Mouse (Mus musculus): ENCODE results near the gene Gle1.
"Not testable (repeated sequence)": the region's sequence is repeated elsewhere in the genome, so short reads cannot be mapped to it uniquely, and the experiment has no call there.

The Gle1 gene

DNA sequence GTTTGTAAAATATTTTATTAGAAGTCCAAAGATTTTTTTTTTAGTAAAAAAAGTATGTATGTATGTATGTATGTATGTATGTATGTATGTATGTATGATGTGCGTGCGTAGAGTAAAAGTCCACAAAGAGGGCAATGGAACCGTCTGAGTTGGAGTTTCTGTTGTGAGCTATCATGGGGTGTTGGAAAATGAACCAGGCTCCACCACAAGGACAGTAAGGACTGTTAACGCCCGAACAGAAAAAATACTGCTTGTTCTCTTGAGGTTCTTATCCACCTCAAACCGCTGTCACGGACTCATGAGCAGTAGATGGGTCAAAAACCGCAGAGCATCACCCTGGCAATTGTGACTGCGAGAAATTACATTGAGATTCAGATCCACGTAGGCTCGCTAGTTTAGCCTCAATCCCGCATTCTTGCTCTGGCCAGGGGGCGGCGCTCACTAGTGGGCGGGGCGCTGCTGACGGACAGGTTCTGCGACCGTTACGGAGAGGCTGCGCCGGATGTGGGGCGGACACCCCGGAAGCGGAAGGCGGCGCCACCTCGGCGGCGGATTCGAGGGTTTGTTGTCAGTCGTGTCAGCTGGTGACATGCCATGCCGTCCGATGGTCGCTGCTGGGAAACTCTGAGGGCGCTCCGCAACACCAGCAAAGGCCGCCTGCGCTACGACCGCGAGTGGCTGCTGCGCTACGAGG is at the start of gene Gle1:
TSS of gene Gle1 (plus strand) at position 521 of the 694 bp plus-strand sequence.
- DNase-seq = peak; percentile 95 to 97

DNA sequence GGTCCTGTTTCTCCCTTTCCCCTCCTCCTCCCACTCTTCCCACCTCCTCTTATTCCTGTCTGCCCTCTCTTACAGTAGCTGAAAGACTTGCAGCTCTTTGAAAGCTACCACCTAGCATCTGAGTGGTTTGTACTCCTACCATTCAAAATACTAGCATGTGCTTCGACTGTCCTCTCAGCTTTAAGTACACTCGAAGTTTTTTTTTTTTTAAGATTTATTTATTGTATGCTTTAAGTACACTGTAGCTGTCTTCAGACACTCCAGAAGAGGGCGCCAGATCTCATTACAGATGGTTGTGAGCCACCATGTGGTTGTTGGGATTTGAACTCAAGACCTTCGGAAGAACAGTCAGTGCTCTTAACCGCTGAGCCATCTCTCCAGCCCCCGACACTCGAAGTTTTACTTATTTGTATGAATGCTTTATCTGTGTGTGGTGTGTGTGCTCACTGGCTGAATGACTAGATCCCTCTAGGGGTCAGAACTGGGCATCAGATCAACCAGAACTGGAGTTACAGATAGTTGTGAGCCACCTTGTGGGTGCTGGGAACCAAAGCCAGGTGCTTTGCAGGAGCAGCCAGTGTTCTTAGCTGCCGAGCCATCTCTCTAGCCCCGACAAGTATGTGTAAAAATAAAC is 48.5 kb upstream of the Gle1 start:
- DNase-seq = not testable (repeated sequence)

DNA sequence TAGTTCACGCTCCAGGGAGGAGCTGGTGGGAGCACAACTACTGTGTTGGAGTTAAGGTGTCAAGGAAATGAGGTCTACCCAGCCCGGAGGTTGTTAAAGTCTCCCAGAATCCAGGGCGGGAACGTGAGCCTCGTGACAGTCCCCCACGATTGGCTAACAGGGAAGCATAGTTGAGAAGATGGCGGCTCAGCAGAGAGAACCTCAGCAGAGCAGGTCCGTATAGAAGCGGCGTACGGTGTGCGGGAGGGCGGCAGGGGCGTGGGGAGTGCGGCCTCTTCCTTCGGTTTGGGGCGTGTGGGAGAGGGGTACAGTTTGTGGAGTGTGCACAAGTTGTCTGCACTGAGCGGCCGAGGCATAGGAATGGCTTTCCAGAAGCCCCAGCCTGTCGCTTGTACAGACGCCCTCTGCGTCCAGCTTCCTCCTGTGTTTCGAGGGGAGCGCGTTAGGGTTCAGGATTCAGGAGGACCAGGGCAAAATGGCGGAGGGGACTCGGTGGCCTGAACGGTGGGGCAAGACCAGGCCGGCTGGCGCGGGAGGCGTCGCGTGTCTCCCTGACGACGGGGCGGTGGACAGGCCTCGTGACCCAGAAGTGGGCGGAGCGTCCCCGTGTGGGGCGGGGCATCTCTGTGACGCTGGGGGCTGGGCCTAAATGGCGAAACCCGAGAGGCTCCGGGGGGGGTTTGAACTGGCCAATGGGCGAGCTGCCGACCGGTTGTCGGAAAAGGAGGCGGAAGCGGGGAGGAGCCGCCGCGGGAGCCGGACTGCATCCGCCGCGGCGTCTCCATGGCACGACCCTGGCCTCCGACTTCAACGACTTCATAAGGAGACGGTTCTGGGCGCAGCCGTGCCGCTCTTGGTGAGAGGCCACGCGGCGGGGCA is 45.9 kb upstream of the Gle1 start, which contains the start of gene Odf2:
TSS of gene Odf2 (plus strand) at position 156 of the 879 bp plus-strand sequence.
- DNase-seq = peak; percentile 100

DNA sequence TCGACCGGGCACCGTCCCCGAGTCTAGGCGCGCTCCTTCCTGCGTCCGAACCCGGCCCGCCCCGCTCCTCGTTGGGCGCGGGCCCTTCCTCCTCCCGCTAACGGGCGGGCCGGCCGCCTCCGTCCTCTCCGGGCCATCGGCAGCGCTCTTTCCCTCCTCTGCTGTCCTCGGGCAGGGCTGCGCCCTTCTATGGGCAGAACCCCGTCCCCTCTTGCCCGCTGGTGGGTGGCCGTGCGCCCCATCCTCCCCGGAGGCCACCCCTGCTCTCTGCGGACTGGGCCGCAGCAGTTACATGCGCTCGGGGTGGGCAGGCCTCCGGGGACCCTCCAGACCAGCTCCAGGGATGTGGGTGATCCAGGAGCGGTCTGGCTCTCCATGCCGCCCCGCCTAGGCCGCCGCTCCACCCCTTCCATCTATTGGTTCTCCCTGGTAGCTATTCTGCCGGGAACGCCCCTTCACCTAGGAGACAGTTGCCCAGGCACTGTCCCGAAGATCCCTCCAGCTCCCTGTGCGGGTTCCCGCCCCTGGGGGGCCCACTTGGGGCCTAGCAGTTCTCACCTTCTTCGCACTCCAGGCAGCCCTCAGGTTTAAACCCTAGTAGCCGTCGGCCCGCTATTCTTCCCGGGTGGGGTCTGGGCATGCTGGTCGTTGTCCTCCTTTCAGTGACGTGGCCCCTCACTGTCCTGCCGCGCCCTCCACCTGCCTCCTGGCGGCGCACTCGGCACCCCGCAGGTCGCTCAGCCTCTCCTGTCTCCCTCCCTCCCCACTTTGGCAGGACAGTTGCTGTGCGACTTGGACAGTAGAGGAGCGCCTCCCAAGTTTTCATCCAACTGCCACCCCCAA is 45.0 kb upstream of the Gle1 start:
- DNase-seq = peak; percentile 86 to 91

DNA sequence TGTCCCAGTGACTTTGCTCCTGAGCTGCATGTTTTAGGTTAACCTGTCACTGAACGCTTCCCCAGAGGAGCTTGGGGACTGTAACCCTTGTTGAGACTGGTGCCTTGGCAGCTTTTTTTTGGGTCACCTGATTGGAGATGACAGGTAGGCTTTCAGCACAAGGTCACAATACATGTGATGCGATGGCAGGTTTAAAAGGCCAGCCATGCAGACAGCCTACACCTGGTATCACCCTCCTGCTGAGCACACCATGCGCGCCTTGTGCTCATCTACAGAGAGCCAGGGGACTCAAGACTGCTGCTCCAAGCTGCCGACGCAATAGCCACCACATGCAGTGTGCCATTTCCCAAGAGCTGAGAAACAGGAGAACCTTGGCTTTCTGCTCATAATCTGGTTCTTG is 43.5 kb upstream of the Gle1 start:
- DNase-seq = no peak

DNA sequence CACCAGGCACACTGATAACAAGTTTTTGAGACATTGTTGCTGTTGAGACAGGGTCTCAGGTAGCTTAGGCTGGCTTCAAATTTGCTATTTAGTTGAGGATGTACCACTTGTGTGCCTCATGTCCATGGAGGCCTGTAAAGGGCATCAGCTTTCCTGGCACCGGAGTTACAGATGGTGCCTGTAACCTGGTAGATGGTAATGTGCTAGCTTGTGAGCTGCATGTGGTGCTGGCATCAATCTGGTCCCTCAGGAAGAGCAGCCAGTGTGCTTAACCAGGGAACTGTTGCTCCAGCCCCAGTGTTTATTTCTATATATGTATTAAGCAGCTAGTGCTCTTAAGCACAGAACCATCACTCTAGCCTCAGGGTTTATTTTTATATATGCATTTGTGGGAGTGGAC is 39.2 kb upstream of the Gle1 start:
- no peak for DNase-seq

DNA sequence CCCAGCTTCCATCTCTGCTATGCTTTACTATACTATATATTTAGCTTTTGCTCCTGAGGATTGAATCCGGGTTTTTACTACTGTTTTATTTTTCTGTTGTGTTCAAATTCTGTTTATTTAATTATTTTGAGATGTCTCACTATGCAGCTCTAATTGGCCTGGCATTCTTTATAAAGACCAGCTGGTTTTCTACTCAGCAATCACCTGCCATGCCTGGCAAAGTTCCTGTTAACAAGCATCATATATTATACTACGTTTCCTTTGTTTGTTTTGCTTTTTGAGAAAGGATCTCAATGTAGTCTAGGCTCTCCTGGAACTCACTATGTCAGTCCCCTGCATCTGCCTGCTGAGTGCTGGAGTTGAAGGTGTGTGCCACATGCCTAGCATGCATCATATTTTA is 37.9 kb upstream of the Gle1 start:
- DNase-seq = no peak

DNA sequence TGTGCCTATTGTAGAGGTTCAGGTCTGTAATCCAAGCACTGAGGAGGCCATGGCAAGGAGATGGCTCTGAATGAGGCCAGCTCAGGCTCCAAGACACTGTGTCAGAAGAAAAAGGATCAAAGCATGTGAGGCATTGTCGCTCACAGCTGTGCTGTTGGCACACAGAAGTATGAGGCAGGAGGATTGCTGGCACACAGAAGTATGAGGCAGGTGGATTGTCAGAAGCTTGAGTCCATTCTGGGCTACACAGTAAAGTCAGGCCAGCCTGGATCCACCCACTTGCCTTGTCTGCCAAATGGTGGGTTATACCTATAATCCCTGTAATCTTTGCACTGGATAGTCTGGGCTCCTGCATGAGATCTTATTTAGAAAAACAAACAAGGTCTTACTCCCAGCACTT is 37.1 kb upstream of the Gle1 start:
- DNase-seq = no peak

DNA sequence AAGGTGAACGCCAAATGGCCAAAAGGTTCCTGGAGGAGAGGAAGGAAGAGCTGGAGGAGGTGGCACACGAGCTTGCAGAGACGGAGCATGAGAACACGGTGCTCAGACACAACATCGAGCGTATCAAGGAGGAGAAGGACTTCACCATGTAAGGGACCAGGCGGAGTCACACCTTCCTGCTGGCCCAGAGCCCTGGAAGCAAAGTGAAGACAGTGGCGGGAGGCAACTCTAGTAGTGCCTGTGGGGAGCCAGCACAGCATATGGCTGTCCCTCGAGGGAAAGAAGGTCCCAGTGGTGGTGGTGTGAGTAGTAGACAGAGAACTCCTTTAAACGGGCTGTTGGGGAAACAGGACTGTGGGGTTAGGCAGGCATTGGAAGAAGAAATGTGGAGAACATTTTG is 33.0 kb upstream of the Gle1 start:
- DNase-seq = no peak

DNA sequence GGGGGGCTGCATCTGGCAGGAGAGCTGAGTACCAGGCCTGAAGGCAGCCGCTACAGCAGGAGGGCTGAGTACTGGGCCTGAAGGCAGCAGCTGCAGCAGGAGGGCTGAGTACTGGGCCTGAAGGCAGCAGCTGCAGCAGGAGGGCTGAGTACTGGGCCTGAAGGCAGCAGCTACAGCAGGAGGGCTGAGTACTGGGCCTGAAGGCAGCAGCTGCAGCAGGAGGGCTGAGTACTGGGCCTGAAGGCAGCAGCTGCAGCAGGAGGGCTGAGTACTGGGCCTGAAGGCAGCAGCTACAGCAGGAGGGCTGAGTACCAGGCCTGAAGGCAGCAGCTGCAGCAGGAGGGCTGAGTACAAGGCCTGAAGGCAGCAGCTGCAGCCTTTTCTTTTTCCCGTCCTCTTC is 27.1 kb upstream of the Gle1 start:
- DNase-seq = not testable (repeated sequence)

DNA sequence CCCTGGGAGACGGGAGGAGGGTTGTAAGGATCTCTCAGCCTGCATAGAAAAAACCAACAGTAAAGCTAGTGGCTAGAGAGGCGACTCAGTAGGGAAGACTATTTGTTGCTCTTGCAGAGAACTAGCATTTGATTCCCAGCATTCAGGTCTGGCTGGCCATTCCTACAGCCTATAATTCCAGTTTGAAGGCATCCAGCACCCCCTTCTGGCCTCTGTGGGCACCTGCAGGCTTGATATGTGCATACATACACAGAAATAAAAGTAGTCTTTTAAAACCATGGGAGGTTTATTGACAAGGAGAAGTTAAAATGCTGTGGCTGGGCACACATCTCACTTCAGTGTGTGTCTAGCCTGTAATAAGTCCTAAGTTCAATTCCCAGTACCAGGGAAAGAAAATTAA is 25.2 kb upstream of the Gle1 start:
- DNase-seq = no peak

DNA sequence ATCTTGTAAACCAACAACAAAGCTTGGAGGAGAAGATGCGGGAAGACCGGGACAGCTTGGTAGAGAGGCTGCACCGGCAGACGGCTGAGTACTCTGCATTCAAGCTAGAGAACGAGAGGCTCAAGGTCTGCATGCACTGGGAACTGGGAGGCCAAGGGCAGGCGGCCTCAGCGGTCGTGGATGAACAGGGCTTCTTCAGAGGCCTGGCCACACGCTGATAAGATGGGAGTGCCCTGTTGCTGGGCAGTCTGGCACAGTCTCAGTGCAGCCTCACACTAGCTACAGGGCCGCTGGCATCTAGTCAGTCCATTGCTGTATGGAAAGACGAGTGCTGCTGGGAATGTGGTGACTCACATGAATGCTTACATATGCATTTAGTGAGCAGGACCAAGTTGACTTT is 17.6 kb upstream of the Gle1 start:
- DNase-seq = no peak

DNA sequence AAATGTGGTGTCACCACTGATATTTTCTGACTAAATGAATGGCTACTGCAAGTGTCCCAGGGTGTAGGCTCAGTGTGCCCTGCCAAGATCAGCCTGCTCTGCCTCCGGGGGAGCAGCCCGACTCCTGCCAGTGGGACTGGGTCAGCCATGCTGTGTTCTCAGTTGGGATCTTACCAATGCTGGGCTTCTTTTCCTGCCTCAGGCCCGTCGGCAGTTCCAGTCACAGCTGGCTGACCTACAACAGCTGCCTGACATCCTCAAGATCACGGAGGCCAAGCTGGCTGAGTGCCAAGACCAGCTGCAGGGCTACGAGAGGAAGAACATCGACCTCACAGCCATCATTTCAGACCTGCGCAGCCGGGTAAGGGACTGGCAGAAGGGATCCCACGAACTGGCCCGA is 13.2 kb upstream of the Gle1 start:
- peak; percentile 49 to 56 for DNase-seq

DNA sequence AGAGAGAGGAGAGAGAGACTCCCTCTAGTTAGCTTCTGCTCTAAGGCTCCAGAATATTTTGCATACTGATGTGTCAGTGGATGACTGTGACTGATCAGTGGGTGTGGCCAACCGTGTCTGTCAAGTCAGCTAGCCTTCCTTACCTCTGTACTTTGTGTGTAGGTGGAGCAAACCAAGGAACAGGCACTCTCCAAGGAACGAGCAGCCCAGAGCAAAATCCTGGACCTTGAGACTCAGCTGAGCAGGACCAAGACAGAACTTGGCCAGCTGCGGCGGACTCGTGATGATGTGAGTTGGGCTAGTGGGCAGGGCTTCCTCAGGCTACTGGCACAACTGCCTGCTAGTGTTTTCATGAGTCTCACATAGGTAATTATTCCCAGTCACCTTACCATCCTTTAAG is 8.7 kb upstream of the Gle1 start:
- DNase-seq = no peak

DNA sequence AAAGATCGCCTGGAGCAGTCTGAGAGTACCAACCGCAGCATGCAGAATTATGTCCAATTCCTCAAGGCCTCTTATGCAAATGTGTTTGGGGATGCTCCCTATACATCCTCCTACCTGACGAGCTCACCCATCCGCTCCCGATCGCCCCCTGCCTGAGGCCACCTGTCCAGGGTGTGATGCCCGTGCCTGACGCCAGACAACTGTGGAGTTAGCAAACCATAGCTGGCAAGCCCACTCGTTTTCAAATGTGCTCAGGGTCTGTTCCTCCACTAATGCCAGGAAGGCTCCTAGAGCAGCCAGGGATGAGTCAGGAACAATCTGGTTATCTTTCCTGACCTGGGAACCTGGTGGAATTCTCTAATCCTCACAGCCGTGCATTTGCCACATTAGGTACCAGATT is 4.7 kb upstream of the Gle1 start:
- DNase-seq = no peak

DNA sequence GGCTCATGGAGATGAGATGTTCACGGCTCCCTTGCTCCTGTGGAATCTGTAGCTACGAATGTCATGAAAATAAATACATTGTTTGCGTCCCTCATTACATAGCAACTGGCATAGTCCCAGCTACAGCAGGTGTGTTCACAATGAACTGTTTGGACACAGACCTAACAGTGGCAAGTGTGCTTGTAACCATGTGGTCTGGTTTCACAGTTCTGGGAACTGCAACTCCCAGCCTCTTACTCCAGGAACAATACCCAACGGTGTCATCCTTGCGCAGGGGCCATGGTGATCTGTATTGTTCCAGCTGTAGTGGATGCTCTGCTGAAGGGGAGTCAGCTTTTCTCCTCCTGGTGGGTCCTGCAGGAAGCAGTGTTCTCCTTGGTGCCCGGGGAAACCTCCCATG is 4.0 kb upstream of the Gle1 start:
- DNase-seq = peak in 1 of 2 experiments; percentile 24

DNA sequence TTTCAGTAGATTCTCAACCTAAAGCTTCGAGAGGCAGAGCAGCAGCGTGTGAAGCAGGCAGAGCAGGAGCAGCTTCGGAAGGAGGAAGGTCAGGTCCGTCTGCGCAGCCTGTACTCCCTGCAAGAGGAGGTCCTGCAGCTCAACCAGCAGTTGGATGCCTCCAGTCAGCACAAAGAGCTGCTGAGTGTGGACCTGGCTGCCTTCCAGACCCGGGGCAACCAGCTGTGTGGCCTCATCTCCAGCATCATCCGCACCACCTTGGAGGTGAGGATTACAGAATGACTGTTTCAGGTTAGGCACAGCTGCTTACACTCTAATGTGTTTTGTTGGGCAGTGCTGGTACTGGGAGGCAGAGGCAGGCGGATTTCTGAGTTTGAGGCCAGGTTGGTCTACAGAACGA is 4.8 kb downstream of the Gle1 start:
- DNase-seq = no peak

DNA sequence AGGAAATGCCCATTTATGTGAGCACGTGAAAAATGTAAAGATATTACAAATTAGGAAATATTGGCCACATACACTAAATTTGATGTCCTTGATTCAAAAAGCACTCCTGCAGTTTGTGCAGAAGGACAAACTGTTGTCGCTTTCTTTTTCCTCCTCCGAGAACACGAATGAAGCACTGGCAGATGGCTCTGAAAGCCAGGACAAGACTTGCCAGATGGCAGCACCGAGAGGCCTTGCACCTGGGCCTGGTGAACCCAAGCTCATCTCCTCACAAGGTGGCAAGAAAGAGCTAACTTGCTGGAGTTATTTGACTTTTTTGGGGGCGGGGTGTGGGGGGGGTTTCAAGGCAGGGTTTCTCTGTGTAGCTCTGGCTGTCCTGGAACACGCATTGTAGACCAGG is 5.6 kb downstream of the Gle1 start:
- no peak for DNase-seq

DNA sequence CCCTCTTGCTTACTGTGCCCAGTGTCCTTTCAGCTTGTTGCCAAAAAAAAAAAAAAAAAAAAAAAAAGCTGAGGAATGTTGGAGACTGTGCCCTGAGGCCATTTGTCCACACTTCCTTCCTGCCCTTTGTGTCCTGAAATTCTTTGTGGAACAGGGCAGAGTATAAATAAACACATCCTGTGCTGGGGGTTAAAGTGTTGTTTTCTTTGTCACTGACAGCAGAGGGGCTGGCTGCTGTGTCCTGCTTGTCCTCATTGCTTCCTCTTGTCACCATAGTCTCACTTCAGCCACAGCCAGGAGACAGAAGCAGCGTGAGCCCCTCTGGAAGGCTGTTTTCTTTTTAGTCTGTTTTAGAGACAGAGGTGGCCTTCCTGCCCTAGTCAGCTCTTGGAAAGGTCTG is 9.5 kb downstream of the Gle1 start:
- DNase-seq = peak; percentile 40 to 62

DNA sequence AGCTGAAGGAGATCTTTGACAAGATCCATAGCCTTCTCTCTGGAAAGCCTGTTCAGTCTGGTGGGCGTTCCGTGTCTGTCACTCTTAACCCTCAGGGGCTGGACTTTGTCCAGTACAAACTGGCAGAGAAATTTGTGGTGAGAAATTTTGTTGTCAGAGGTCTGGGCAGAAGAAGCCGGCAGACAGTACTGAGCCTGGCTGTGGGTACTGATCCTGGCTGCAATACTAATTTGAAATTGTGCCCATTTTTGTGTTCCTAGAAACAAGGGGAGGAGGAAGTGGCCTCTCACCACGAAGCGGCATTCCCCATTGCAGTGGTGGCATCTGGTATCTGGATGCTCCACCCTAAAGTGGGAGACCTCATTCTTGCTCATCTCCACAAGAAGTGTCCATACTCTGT is 13.7 kb downstream of the Gle1 start:
- DNase-seq = no peak

DNA sequence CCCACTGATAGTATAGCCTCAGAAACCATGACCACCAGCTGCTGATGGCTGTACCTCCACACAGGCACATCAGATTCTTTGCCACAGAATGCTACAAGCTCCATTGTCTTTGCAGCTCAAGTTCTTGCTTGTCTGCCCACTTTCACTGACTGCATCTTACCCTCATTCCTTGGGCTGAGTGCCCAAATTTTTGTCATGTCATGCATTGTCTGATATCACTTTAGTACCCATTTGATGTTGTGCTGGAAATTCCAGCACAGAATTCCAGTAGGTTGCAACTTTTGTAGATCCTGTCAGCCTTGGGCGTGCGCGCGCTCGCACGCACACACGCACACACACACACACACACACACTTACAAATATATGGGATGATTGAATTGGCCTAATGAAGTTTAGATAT is 26.0 kb downstream of the Gle1 start:
- no peak for DNase-seq

DNA sequence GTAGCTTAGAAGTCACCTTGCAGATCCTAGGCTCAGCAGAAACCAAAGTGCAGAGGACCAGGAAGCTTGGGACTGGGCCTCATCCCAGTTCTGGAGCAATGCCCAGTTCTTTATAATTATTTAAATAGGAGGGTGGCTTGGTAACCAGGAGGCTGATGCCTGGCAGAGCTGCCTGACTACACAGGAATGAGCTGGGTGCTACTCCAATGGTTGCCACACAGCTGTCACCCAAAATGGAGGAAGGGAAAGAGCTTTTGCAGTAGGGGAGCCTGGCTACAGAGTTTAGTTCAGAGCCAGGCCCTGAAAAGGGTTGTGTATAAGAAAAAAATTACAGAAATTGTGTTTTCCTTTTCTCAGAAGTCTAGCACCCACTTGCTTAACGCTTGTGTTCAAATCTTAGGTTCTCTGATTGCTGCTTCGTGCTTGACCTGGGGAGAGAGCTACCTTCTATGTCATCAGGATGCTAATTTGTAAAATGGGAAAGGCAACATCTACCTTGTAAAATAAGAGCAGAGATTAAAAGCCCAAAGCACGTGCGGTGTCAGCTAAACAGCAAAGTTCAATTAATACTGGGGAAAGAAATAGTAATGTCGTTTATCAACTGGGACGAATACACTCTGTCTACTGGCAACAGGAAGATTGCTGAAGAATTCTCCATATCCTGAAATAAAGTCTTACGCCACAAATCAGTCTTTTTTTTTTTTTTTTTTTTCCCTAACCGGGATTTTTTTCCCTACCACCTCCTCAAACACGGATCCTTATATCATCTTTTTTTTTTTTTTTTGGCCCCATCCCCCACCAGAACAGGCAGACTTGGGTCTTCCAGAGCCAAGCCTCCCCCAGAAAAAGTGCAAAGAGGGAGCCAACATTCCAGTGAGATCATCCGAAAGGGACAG is 29.4 kb downstream of the Gle1 start:
- peak; percentile 64 to 79 for DNase-seq

Measured in lung, adult 18-20 months (tissue).